Mouse (Mus musculus) kidney, embryonic 15.5 days (tissue): ENCODE data around the gene Nfkb1. TPM values are rescaled to one million over a fixed set of nuclear protein-coding genes. Genes with fewer than 3 reads are reported as not detected.

Source experiments
- ATAC-seq: fragments of 200-750 bp; cut with Nextera tagmentation; replicated peaks from 2 replicates; pipeline ENCODE4 v1.8.0; 2017; ENCODE audit warnings: moderate TSS enrichment; ENCODE audit not compliant: low FRiP score
- H3K27ac ChIP-seq: fragments of 300-500 bp; sonication (generic); 2 replicates; pipeline ENCODE4 v1.5.1; 2015; ENCODE audit warnings: mild to moderate bottlenecking, inconsistent platforms
- H3K27me3 ChIP-seq: fragments of 300-500 bp; sonication (generic); 2 replicates; pipeline ENCODE4 v1.6.1; 2015; ENCODE audit warnings: inconsistent platforms
- H3K36me3 ChIP-seq: fragments of 300-500 bp; sonication (generic); 2 replicates; pipeline ENCODE4 v1.6.1; 2015; ENCODE audit warnings: inconsistent platforms
- H3K4me1 ChIP-seq: fragments of 300-500 bp; sonication (generic); 2 replicates; pipeline ENCODE4 v1.6.1; 2015; ENCODE audit warnings: inconsistent platforms
- H3K4me2 ChIP-seq: fragments of 300-500 bp; sonication (generic); 2 replicates; pipeline ENCODE4 v1.6.1; 2015; ENCODE audit warnings: moderate library complexity, mild to moderate bottlenecking, inconsistent platforms
- H3K4me3 ChIP-seq: fragments of 300-500 bp; sonication (generic); replicated peaks from 2 replicates; pipeline ENCODE4 v1.5.1; 2015; ENCODE audit warnings: mild to moderate bottlenecking, inconsistent platforms
- H3K9ac ChIP-seq: fragments of 300-500 bp; sonication (generic); 2 replicates; pipeline ENCODE4 v1.6.1; 2015; ENCODE audit warnings: mild to moderate bottlenecking, inconsistent platforms
- H3K9me3 ChIP-seq: fragments of 300-500 bp; sonication (generic); replicated peaks from 2 replicates; pipeline ENCODE4 v1.6.1; 2016; ENCODE audit warnings: inconsistent platforms
- WGBS: fragments of 180-500 bp; shearing (Covaris S2); methylation state at CpG from one replicate; pipeline ENCODE4 v1.1.7; 2015; ENCODE audit warnings: mixed read lengths; 5-methylcytosine and 5-hydroxymethylcytosine counted together
- polyA plus RNA-seq: library from polyadenylated mRNA; unstranded; fragments of >200 nt; fragmentation: Nextera tagmentation; extraction: Ambion mirVana; gene quantifications from 2 replicates; pipeline ENCODE4 v1.2.1, GENCODE M21; 2015

Gene Nfkb1
- polyA plus RNA-seq, 1 experiment from 2014 or later, result 18.5 TPM

GRCm38 (mm10) chr3:135573051-135573450 lies 118.3 kb downstream of the Nfkb1 start:
- Histone ChIP-seq H3K27me3 (no peaks in the 10 kb centered on the region), H3K9ac (no peak overlapping the region), H3K36me3 (peaks cover 5% of the 10 kb centered on the region; the same call in 1 of the 2 replicates), H3K27ac (no peak overlapping the region), H3K4me1 (peaks cover 15% of the 10 kb centered on the region; the same call in 1 of the 2 replicates), H3K4me2 (no peak overlapping the region), H3K9me3 (no peaks in the 10 kb centered on the region), H3K4me3 (no peak overlapping the region)
- 41% methylated on average over 6 of the region's 6 CpGs for WGBS
- ATAC-seq, result no peak

GRCm38 (mm10) chr3:135571540-135571939 lies 119.8 kb downstream of the Nfkb1 start:
- 64% methylated on average over 13 of the region's 13 CpGs for WGBS
- ATAC-seq, result no peak
- Histone ChIP-seq H3K4me3 (no peak overlapping the region), H3K36me3 (peaks cover 5% of the 10 kb centered on the region; the same call in 1 of the 2 replicates), H3K4me1 (peaks cover 15% of the 10 kb centered on the region; the same call in 1 of the 2 replicates), H3K27ac (0 out of 2 replicates have a peak overlapping the region, but pooled peaks have one; percentile 18), H3K27me3 (no peaks in the 10 kb centered on the region), H3K4me2 (peak overlapping the region; percentile 31), H3K9me3 (no peaks in the 10 kb centered on the region), H3K9ac (no peak overlapping the region)

GRCm38 (mm10) chr3:135568633-135569032 lies 122.7 kb downstream of the Nfkb1 start:
- no peak overlapping the region for H3K9ac ChIP-seq
- no peak overlapping the region for H3K4me2 ChIP-seq
- H3K36me3 ChIP-seq, result peaks cover 5% of the 10 kb centered on the region; the same call in 1 of the 2 replicates
- 75% methylated on average over 5 of the region's 5 CpGs for WGBS
- H3K27ac ChIP-seq, result no peak overlapping the region
- no peak overlapping the region for H3K4me3 ChIP-seq
- no peak for ATAC-seq
- peaks cover 10% of the 10 kb centered on the region; the same call in 1 of the 2 replicates for H3K4me1 ChIP-seq
- H3K9me3 ChIP-seq, result no peaks in the 10 kb centered on the region
- H3K27me3 ChIP-seq, result no peaks in the 10 kb centered on the region

GRCm38 (mm10) chr3:135567888-135568287 lies 123.5 kb downstream of the Nfkb1 start:
- no peaks in the 10 kb centered on the region for H3K9me3 ChIP-seq
- H3K9ac ChIP-seq, result no peak overlapping the region
- H3K4me3 ChIP-seq, result no peak overlapping the region
- no peak overlapping the region for H3K4me2 ChIP-seq
- peaks cover 13% of the 10 kb centered on the region; the same call in 1 of the 2 replicates for H3K4me1 ChIP-seq
- ATAC-seq, result no peak
- no peak overlapping the region for H3K27ac ChIP-seq
- WGBS, result 65% methylated on average over 6 of the region's 6 CpGs
- peaks cover 5% of the 10 kb centered on the region; the same call in 1 of the 2 replicates for H3K36me3 ChIP-seq
- H3K27me3 ChIP-seq, result no peaks in the 10 kb centered on the region

- 0 out of 2 replicates have a peak, but pooled peaks cover 7% of the 10 kb centered on the region for H3K4me1 ChIP-seq
These were observed 126.0 kb downstream of the Nfkb1 start for GRCm38 (mm10) chr3:135565306-135565705.

GRCm38 (mm10) chr3:135564706-135565105 lies 126.6 kb downstream of the Nfkb1 start:
- Histone ChIP-seq H3K9ac (no peak overlapping the region), H3K27ac (no peak overlapping the region), H3K4me2 (no peak overlapping the region), H3K4me1 (0 out of 2 replicates have a peak, but pooled peaks cover 7% of the 10 kb centered on the region), H3K36me3 (no peaks in the 10 kb centered on the region), H3K27me3 (no peaks in the 10 kb centered on the region), H3K9me3 (no peaks in the 10 kb centered on the region), H3K4me3 (no peak overlapping the region)
- ATAC-seq, result no peak
- WGBS, result 75% methylated on average over 9 of the region's 9 CpGs

More at GRCm38 (mm10) chr3:135565306-135565705, 126.0 kb downstream of the Nfkb1 start:
- Histone ChIP-seq H3K9me3 (no peaks in the 10 kb centered on the region), H3K27ac (no peak overlapping the region), H3K4me2 (no peak overlapping the region), H3K9ac (no peak overlapping the region), H3K4me3 (no peak overlapping the region), H3K27me3 (no peaks in the 10 kb centered on the region), H3K36me3 (peaks cover 2% of the 10 kb centered on the region; the same call in 1 of the 2 replicates)
- 79% methylated on average over 4 of the region's 4 CpGs for WGBS
- ATAC-seq, result no peak

GRCm38 (mm10) chr3:135563163-135563689 lies 128.1 kb downstream of the Nfkb1 start:
- Histone ChIP-seq H3K36me3 (no peaks in the 10 kb centered on the region), H3K9me3 (no peaks in the 10 kb centered on the region), H3K4me1 (0 out of 2 replicates have a peak, but pooled peaks cover 7% of the 10 kb centered on the region), H3K9ac (no peak overlapping the region), H3K27me3 (no peaks in the 10 kb centered on the region), H3K4me3 (no peak overlapping the region), H3K4me2 (no peak overlapping the region), H3K27ac (no peak overlapping the region)
- 79% methylated on average over 17 of the region's 17 CpGs for WGBS
- ATAC-seq, result peak; percentile 54; the same call in 1 of the 2 replicates

- H3K4me1 ChIP-seq, result 0 out of 2 replicates have a peak, but pooled peaks cover 7% of the 10 kb centered on the region
- ATAC-seq, result no peak
- H3K27me3 ChIP-seq, result no peaks in the 10 kb centered on the region
- no peaks in the 10 kb centered on the region for H3K9me3 ChIP-seq
- no peak overlapping the region for H3K4me3 ChIP-seq
- 73% methylated on average over 7 of the region's 7 CpGs for WGBS
- H3K36me3 ChIP-seq, result no peaks in the 10 kb centered on the region
- H3K27ac ChIP-seq, result no peak overlapping the region
- no peak overlapping the region for H3K4me2 ChIP-seq
- no peak overlapping the region for H3K9ac ChIP-seq
These were observed 129.3 kb downstream of the Nfkb1 start for GRCm38 (mm10) chr3:135562036-135562435.

GRCm38 (mm10) chr3:135556851-135557662 lies 134.3 kb downstream of the Nfkb1 start:
- Histone ChIP-seq H3K4me3 (no peak overlapping the region), H3K4me1 (no peaks in the 10 kb centered on the region), H3K27ac (no peak overlapping the region), H3K9me3 (no peaks in the 10 kb centered on the region), H3K9ac (no peak overlapping the region), H3K27me3 (no peaks in the 10 kb centered on the region), H3K36me3 (no peaks in the 10 kb centered on the region), H3K4me2 (no peak overlapping the region)
- ATAC-seq, result no peak
- 88% methylated on average over 12 of the region's 12 CpGs for WGBS

- no peak overlapping the region for H3K27ac ChIP-seq
- ATAC-seq, result no peak
- no peak overlapping the region for H3K9ac ChIP-seq
- H3K27me3 ChIP-seq, result no peaks in the 10 kb centered on the region
- no peak overlapping the region for H3K4me3 ChIP-seq
- WGBS, result 77% methylated on average over 7 of the region's 7 CpGs
- peaks cover under 1% of the 10 kb centered on the region for H3K36me3 ChIP-seq
- no peak overlapping the region for H3K4me2 ChIP-seq
- H3K9me3 ChIP-seq, result no peaks in the 10 kb centered on the region
- H3K4me1 ChIP-seq, result no peaks in the 10 kb centered on the region
These were observed 135.2 kb downstream of the Nfkb1 start for GRCm38 (mm10) chr3:135556052-135556587.

GRCm38 (mm10) chr3:135555192-135555591 lies 136.2 kb downstream of the Nfkb1 start:
- no peak overlapping the region for H3K4me2 ChIP-seq
- H3K36me3 ChIP-seq, result peaks cover 4% of the 10 kb centered on the region
- no peak overlapping the region for H3K27ac ChIP-seq
- H3K9me3 ChIP-seq, result no peaks in the 10 kb centered on the region
- no peak overlapping the region for H3K4me3 ChIP-seq
- H3K9ac ChIP-seq, result no peak overlapping the region
- WGBS, result 51% methylated on average over 6 of the region's 6 CpGs
- no peak for ATAC-seq
- no peaks in the 10 kb centered on the region for H3K4me1 ChIP-seq
- H3K27me3 ChIP-seq, result no peaks in the 10 kb centered on the region

- Histone ChIP-seq H3K9ac (no peak overlapping the region), H3K36me3 (peaks cover 4% of the 10 kb centered on the region), H3K9me3 (no peaks in the 10 kb centered on the region), H3K4me2 (no peak overlapping the region), H3K4me3 (no peak overlapping the region), H3K4me1 (no peaks in the 10 kb centered on the region), H3K27ac (no peak overlapping the region), H3K27me3 (no peaks in the 10 kb centered on the region)
- no peak for ATAC-seq
- WGBS, result 75% methylated on average over 5 of the region's 5 CpGs
These were observed 138.5 kb downstream of the Nfkb1 start for GRCm38 (mm10) chr3:135552874-135553273.
